Mouse (Mus musculus) c-Kit-negative CD71-positive TER-119-positive erythroid progenitor cells, embryonic 14.5 days (primary cell): ENCODE measurements around the gene Prdm10.

ENCODE experiments used
- DNase-seq: peaks from one replicate; pipeline ENCODE4 v3.0.0-alpha.2; 2013; ENCODE audit warnings: low read depth, low spot score

Prdm10 gene

DNA sequence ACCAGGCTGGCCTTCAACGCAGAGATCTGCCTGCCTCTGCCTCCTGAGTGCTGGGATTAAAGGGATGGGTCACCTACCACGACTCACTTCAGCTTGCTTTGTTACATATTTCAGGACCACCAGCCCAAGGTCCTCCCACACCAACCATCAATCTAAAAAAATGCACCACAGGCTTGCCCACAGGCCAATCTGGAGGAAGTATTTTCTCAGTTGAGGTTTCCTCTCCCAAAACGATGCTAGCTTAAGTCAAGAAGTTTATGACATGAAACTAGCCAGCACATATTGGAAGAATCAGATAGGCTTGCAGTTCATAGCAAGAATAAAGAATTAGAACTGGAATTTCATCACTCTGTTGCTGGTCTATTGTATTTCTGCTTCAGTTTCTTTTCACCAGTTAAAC, 24.0 kb downstream of the Prdm10 start:
- DNase-seq, result no peak

DNA sequence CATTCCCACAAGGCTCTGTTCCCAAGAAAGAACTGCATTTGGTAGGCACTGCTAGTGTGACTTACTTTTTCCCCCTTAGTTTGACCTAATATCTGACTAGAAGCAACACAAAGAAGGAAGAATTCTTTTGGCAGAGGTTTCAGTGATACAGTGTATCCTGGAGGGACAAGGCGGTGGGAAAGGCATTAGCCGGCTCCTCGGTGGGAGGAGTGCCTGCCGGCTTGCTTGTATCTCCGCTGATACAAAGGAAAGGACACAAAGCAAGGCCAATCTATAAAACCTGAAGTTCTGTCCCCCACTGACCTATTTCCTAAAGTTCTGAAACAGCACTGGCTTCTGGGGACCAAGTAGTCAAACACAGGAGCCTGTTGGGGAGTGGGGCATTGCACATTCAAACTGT, 24.8 kb downstream of the Prdm10 start:
- no peak for DNase-seq

DNA sequence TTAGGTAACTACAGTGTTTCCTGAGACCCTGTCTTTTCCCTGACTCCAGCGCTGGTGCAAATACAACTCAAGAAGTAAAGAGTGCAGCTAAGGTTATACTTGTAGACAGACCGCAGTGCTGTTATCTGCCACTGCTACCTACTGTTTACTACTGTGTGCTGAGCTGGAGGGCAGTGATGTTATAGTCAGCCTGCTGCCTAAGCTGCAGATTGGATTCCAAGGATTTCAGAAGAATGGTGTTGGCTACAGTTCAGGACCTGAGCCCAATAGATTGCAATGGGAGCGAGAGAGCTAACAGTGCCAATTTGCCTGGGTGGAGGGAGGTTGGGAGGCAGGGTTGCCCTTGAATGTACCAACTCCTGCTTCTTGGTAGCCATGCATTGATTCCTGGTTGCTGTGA, 25.5 kb downstream of the Prdm10 start:
- no peak for DNase-seq

DNA sequence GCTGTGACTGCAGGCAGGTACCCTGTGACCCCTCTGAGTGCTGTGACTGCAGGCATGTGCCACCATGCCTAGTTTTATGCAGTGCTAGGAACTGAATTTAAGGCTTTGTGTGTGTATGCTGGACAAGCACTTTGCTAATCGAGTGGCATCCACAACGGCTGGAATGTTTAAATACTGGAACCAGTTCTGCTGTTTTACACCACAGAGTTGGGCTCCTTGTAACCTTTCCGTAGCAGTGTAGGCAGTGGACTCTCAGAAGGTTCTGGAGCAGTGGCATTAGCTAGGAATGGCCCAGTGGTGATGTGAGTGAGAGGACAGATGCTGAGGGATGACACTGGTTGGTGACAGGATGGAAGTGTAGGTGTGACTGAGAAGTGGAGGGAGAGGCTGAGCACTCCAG, 26.9 kb downstream of the Prdm10 start:
- no peak for DNase-seq

DNA sequence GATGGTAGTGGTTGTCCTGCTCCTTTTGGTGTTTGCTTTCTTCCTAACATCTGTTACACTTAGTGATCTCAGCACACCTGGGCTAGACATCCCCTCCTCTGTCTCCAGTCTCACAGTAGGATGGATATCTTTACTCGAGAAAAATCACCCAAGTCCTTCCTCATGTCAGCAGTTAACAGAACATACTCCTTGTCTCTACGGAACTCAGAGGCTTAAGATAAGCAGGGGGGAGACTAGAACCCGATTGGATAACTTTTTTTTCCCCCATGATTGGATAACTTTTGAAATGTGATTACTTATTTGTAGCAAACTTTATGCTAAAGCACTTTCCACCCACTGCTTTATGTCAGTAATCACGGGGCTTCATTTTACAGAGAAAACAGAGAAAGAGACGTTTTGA, 28.7 kb downstream of the Prdm10 start:
- DNase-seq, result no peak

DNA sequence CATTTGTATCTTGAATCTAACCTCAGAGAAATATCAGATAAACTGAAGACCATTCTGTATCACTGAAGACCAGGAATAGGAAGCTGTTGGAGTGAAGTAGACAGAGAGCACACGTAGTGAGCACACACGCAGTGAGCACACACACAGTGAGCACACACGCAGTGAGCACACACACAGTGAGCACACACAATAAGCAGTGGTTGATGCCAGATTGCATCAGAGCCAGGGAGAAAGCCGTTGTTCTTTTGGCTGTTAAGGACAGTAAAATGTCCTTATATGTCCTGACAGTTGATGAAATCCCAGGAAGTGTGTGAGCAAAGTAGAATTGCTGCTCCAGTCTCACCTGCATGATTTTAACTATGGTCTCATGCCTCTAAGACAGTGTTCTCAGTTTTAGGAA, 30.3 kb downstream of the Prdm10 start:
- DNase-seq, result no peak

DNA sequence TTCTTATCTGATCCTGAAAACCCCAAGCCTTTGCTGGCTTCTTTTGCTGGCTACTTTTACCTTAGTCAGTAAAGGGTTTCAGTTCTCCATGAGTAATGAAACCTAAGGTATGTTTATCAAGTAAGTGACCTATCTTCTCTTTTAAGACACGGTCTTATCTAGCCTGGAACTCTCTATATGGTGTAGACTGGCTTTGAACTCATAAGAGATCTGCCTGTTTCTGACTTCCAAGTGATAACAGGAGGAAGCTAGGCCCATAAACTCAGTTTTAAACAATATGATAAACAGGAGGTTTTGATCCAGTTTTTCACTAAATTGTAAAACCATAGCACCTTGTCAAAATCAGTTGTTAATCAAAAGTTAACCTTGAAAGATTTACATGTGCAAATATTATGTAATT, 33.5 kb downstream of the Prdm10 start:
- no peak for DNase-seq

DNA sequence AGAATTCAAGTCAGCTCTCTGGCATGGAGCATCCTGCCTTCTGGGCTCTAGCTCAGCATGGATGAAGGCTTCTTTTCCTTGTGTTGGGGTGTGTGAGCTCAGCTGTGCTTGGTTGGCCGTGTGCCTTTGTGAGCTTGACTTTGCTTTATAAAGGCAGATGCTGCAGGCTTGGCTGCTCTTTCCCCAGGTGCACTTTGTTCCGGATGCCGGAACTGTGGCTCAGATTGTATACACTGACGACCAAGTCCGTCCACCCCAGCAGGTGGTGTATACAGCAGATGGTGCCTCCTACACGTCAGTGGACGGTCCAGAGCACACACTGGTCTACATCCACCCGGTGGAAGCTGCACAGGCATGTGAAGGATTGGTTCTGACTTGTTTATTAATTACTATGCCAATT, 35.6 kb downstream of the Prdm10 start:
- DNase-seq, result no peak

DNA sequence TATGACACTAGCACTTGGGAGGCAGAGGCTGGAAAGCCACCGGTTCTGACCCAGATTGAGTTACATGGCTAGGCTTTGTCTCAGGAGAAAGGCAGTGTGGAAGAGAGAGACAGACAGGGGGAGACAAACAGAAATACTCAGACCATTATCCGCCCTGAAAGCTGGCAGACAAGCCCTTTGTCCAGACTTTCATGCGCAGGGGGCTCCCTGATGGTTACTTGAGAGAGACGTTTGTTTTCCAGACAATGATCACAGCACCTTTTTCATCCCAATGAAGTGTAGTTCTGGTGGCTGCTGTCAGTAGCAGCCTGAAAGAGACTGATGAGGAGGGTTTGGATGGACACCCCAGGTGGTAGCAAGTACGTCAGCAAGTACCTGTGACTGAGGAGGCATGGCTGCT, 38.6 kb downstream of the Prdm10 start:
- DNase-seq, result no peak

DNA sequence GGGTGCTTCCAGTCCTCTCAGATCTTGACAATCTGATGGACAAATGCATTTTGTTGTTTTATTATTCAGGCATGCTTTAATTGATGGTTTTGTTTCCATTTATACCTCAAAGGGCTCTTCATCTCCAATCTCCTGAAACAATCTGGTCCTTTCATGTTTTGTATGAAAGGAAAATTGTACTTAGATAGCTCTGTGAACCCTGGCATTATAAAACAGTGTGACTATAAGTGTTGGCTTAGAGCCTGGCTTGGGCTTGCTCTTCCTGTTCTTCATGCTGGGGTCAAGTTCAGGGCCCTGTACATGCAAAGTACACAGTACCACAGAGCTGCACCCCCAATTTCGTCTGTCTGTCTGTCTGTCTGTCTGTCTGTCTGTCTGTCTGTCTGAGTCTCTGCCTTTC, 40.4 kb downstream of the Prdm10 start:
- no peak for DNase-seq

DNA sequence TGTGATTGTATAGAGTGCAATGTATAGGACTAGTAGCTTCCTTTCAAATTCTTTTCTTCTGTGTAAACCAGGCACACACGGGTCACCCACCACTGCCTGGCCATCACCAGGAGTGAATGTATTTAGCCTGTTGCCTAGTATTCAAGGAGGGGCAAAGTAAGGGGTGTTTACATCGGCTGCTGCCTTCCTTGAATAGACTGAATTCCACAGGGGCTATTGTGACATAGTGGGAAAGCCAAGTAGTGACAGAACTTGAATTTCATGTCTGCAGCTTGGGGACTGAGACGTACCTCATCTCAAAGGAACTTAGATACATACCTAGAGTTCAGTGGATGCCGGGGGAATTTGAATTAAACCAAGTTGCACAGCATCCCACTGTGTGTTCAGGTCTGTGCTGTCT, 41.2 kb downstream of the Prdm10 start:
- DNase-seq, result no peak

DNA sequence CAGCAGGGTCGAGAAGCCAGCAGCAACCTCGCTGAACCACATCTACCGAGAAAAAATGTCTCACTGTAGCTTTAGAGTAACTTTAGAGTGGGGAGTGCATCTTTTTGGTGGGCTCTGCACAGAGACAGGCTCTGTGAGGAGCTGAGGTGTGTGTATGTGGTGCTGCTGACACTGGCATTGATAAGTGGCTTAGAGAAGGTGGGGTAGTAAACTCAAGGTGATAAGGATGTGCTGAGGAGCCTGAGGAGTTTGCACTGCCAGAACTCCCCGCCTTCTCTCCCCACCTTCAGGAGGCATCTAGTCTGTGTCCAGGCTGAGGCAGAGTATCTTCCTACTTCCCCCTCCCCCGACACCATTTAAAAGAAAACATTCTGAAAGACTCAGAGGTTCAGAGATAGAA, 41.8 kb downstream of the Prdm10 start:
- DNase-seq, result no peak

DNA sequence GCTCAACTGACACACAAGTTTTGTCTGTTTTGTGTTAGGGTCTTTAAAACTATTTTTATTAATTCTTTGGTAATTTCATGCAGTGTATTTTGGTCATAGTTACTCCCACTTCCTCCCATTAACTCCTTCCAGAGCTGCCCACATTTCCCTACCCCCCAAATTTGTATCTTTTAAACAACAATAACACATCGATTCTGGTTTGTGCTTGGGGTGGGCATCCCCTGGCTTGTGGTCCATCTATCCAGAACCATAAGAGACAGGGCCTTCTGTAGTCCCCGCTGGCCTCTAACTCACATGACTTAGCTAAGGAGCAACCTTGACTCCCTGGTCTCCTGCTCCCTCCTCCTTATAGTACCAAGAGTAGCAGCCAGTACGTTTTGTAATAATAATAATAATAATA, 50.5 kb downstream of the Prdm10 start:
- DNase-seq, result no peak

DNA sequence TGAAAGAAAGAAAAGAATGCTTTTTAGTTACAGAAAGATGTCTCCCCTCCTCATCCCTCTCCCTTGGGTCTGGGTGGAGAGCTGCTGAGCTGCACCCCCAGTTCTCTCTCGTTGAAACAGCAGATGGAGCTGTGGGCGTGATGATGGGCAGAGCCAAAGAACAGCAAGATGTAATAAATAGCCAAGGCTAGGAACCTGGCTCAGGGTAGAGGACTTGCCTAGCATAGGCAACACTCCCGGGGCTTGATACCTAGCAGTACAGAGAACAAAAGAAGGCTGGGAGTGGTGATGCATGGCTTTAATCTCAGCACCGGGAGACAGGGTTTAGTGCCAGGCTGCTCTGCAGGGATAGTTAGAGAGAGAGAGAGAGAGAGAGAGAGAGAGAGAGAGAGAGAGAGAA, 50.9 kb downstream of the Prdm10 start:
- DNase-seq, result no peak

DNA sequence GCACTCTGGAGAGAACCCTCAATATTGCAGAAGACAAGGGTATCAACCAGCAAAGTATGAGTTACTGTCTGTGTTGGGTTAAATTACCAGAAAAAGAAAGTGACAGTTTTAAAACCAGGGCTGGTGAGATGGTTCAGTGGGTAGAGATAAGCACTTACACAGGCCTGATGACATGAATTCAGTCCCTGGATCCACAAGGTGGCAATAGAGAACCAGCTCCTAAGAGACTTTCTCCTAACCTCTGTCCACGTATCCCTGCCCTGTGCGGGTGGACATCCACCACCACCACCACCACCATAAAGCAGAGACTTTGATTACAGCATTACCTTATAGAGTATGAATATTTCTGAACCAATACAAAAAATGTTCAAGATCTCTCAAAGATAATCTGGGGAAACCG, 51.6 kb downstream of the Prdm10 start:
- no peak for DNase-seq

DNA sequence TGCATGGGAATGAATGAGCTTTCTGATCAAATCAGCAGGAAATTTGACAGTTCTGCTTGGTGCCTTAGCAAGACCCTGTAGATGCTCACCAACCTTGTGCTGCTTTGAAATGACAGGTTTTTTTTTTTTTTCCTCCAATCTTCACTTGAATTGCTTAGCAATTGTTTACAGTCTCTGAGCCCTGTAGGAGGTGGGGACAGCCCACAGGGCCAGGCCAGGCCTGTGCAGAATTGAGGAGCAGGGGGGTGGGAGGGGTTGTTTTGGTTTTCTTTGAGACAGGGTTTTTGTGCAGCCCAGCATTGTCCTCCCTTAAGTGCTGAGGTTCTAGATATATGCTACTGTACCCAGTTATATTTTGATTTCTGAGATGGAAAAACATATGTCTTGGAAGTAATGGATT, 52.5 kb downstream of the Prdm10 start:
- DNase-seq, result no peak

DNA sequence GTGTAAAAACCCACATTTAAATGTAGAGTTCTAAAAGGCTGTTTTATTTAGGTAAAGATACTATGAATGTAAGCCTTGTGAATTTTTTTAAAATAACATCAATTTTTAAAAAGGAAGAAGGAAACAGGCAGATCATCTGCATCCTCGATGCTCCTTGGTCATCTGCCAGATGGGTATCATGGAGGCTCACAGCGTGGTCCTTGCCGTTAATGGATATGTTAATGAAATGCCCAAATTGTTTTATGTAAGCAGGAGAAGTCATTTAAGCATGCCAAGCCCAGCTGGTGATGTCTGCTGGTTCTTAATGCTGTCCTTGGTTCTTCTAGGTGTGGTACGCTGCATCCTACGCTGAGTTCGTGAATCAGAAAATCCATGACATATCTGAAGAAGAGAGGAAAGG, 54.7 kb downstream of the Prdm10 start:
- DNase-seq, result no peak

DNA sequence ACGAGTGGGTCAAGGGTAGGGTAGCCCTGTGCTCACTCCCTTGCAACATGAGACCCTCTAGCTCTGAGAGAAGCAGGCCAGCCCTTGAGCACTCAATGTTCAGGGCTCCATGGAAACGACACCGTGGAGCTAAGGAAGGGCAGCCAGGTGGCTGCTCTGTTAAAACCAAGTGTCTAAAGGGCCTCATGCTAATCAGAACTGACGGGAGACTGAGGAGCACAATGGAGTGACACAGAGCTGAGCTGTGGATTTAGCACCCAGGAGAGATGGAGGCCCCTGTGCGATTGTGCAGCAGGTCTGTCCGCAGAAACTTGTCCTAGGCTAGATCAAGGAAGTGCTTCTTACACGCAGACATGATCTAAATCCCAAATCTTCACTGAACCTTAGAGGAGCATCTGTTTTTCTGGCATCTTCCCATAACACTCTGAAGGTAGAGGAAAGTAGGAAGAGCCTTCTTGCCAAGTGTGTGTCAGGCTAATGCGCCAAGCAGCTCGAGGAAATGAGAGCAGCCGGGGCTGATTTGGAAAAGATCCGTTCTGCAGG, 64.0 kb downstream of the Prdm10 start:
- no peak for DNase-seq

DNA sequence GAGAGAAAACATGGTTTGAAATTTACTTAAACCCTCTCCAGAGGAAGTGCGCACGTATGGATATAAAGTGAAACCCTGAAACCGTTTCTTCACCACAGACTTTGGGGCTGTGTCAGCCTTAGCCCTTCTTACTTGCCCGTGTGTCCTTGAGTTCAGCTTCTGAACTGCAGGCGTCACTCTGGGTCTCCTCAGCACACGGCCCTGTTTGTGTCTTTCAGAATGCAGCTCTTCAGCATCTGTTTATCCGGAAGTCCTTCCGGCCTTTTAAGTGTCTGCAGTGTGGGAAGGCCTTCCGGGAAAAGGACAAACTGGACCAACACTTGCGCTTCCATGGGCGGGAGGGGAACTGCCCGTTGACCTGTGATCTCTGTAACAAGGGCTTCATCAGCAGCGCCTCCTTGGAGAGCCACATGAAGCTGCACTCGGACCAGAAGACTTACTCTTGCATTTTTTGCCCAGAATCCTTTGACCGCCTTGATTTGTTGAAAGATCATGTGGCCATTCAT, 66.3 kb downstream of the Prdm10 start:
- DNase-seq, result no peak

DNA sequence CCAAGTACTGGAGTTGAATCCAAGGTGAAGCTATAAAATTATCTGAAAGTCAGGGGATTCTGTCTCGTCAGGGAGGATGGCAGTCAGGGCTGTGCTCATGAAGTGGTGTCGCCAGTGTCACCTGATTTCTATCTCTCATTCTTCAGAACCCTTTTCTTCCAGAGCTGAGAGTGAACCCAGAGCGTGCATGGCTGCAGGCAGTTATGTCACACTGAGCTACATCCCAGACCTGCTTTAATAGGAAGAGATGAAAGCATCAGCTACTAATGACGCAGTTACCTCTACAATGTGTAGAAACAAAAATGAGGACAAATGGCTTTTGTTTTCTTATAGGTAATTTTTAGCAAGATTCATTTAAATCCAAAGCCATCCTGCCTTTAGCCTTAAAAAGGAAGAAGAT, 68.1 kb downstream of the Prdm10 start:
- DNase-seq, result no peak

DNA sequence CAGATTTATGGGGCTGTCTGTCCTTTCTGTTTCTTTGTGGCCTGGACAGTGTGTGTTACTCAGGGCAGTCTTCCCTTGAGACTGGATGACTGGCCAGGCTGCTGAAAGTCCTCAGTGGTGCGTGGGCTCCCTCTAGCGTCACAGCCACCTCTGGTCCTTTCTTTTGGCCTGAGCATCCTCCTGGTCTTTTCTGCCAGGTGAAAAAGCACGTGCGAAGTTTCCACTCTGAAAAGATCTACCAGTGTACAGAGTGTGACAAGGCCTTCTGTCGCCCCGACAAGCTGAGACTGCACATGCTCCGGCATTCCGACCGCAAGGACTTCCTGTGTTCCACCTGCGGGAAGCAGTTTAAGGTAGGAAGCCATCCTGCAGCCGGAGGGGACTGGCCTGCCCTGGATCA, 68.6 kb downstream of the Prdm10 start:
- peak; percentile 30 for DNase-seq

DNA sequence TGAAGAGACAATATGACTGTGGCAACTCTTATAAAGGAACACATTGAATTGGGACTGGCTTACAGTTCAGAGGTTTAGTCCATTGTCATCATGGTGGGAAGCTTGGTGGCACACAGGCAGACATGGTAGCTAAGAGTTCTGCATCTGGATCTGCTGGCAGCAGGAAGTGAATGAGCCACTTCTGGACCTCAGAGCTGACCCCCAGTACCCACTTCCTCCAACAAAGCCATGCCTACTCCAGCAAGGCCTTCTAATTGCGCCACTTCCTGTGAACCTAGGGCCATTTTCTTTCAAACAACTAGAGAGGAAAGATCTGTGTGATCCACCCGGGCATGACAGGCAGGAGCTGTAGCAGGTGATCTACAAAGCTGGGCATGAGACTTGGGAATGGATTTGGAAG, 72.4 kb downstream of the Prdm10 start:
- no peak for DNase-seq

DNA sequence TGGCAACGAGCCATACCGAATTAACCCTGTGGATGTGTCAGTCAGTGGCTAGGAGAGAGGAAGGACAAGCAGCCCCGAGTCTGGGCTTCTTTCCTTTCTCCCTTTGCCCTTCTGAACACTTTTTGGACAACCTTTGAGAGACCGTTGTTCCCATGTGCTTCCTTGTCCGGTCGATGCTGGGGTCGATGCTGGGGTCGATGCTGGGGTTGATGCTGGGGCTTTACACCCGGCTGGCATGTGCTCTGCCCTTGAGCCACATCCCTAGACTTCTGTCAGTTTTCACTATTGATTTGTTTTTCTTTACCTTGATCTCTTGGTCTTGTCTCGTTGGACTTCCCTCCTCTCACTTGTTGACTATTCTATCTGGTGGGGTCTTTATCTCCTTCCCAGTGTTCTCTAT, 73.2 kb downstream of the Prdm10 start:
- no peak for DNase-seq

DNA sequence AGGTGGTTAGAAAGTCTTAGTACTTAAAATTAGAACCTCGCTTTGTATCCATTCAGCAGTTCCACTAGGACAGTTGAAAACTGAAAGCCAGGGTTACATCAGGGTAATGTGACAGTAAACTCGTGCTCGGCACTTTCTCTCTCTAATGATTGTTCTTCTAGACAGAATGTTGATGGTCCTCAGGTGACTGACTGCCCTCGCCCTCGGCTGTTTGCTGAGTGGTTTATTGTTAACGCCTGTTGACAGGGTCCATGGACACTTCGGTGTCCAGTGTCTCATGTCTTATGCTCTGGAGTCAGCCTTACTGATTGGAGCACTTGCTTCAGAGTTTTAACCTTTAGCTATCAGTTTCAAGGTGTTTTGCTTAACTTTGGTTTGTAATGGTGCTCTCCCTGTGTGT, 73.7 kb downstream of the Prdm10 start:
- no peak for DNase-seq
